Mouse (Mus musculus) kidney, adult 8-10 months (tissue): ENCODE measurements around the gene Mgat4b.
A peak's percentile ranks its signal among the peaks of the same experiment; 100 is the strongest.

Experiments
- DNase-seq, 2 experiments: peaks; one replicate each; pipeline ENCODE4 v3.0.0; 2022

Mgat4b gene

GRCm38 (mm10) chr11:50201590-50201989, 9.1 kb upstream of the Mgat4b start:
- DNase-seq: no peak

- no peak for DNase-seq
Measured at GRCm38 (mm10) chr11:50203302-50203827, 7.3 kb upstream of the Mgat4b start.

GRCm38 (mm10) chr11:50205434-50205833, 5.3 kb upstream of the Mgat4b start:
- peak in 1 of 2 experiments; percentile 45 for DNase-seq

- DNase-seq: no peak
Measured at GRCm38 (mm10) chr11:50206037-50206436, 4.7 kb upstream of the Mgat4b start.

- DNase-seq: no peak
Measured at GRCm38 (mm10) chr11:50207344-50207743, 3.3 kb upstream of the Mgat4b start.

- DNase-seq: no peak
Measured at GRCm38 (mm10) chr11:50208039-50208438, 2.7 kb upstream of the Mgat4b start.

GRCm38 (mm10) chr11:50210101-50210504, 587 bp upstream of the Mgat4b start:
- peak; percentile 88 to 96 for DNase-seq

- DNase-seq: no peak
Measured at GRCm38 (mm10) chr11:50211322-50212059, 801 bp downstream of the Mgat4b start.

- no peak for DNase-seq
Measured at GRCm38 (mm10) chr11:50212060-50212739, 1.5 kb downstream of the Mgat4b start.

- peak; percentile 94 for DNase-seq
Measured at GRCm38 (mm10) chr11:50212848-50213758, 2.4 kb downstream of the Mgat4b start.

GRCm38 (mm10) chr11:50214631-50215030, 3.9 kb downstream of the Mgat4b start:
- DNase-seq: no peak

- DNase-seq: no peak
Measured at GRCm38 (mm10) chr11:50215633-50216032, 4.9 kb downstream of the Mgat4b start.

- no peak for DNase-seq
Measured at GRCm38 (mm10) chr11:50216724-50217366, 6.2 kb downstream of the Mgat4b start.

- peak in 1 of 2 experiments; percentile 58 for DNase-seq
Measured at GRCm38 (mm10) chr11:50217811-50218210, 7.1 kb downstream of the Mgat4b start.

GRCm38 (mm10) chr11:50219833-50220232, 9.1 kb downstream of the Mgat4b start:
- no peak for DNase-seq

- DNase-seq: peak in 1 of 2 experiments; percentile 75
Measured at GRCm38 (mm10) chr11:50222559-50223276, 12.0 kb downstream of the Mgat4b start.

GRCm38 (mm10) chr11:50223783-50224662, 13.3 kb downstream of the Mgat4b start:
- DNase-seq: peak in 1 of 2 experiments; percentile 46

- DNase-seq: peak; percentile 87 to 90
Measured at GRCm38 (mm10) chr11:50224671-50225530, 14.2 kb downstream of the Mgat4b start.

GRCm38 (mm10) chr11:50225611-50226378, 15.1 kb downstream of the Mgat4b start:
- peak in 1 of 2 experiments; percentile 56 for DNase-seq
